Mouse (Mus musculus) lung, postnatal 0 days (tissue): ENCODE data around the gene Nme2.

Experiments used
- CTCF ChIP-seq: IDR thresholded peaks from 2 replicates; pipeline ENCODE4 v1.5.1; 2016; ENCODE audit warnings: antibody characterized with exemption, mild to moderate bottlenecking
- EP300 ChIP-seq: IDR thresholded peaks from 2 replicates; pipeline ENCODE4 v1.6.1; 2016; ENCODE audit warnings: antibody characterized with exemption, mild to moderate bottlenecking, control low read depth

DNA sequence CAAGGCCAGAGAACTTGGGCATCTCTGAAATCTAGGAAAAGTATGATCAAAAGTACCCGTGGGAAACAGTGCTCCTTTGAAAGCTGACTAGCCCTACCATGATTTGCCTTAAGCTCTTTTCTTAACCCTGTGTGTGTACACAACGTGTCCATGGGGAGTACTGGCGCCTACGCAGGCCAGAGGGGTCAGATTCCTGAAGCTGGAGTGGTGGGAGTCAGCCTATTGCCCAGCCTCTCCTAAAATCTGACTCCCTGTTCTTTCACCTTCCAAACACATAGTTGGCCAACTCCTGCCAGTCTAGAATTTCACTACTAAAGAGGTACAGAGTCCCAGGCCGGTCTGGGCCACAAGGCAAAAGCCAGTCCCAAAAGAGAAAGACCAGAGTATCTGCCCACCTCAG is 3.7 kb downstream of the Nme2 start:
- no peak for TF ChIP-seq CTCF
- TF ChIP-seq EP300: no peak
